Mouse (Mus musculus): ENCODE measurements around the gene Kpna2.
"Not testable (repeated sequence)": the region's sequence is repeated elsewhere in the genome, so short reads cannot be mapped to it uniquely, and the experiment has no call there.

Kpna2 gene

GRCm38 (mm10) chr11:106999151-106999948 lies at the start of gene Kpna2:
TSS of gene Kpna2 (minus strand) at chr11:106999541.
- peak; percentile 94 for DNase-seq (ENCODE audit: low read depth, low spot score)

- no peak for DNase-seq (ENCODE audit: low read depth, low spot score)
Observed at GRCm38 (mm10) chr11:107046766-107047620, 47.7 kb upstream of the Kpna2 start.

- DNase-seq (ENCODE audit: low read depth, low spot score), result no peak
Observed at GRCm38 (mm10) chr11:107045546-107045945, 46.2 kb upstream of the Kpna2 start.

- DNase-seq (ENCODE audit: low read depth, low spot score), result peak; percentile 61
Observed at GRCm38 (mm10) chr11:107044321-107044720, 45.0 kb upstream of the Kpna2 start.

- DNase-seq (ENCODE audit: low read depth, low spot score), result no peak
Observed at GRCm38 (mm10) chr11:107043361-107043760, 44.0 kb upstream of the Kpna2 start.

GRCm38 (mm10) chr11:107041396-107041795 lies 42.1 kb upstream of the Kpna2 start:
- no peak for DNase-seq (ENCODE audit: low read depth, low spot score)

- DNase-seq (ENCODE audit: low read depth, low spot score), result no peak
Observed at GRCm38 (mm10) chr11:107039417-107039816, 40.1 kb upstream of the Kpna2 start.

- no peak for DNase-seq (ENCODE audit: low read depth, low spot score)
Observed at GRCm38 (mm10) chr11:107034085-107034810, 34.9 kb upstream of the Kpna2 start.

GRCm38 (mm10) chr11:107031635-107032034 lies 32.3 kb upstream of the Kpna2 start:
- no peak for DNase-seq (ENCODE audit: low read depth, low spot score)

GRCm38 (mm10) chr11:107029536-107029935 lies 30.2 kb upstream of the Kpna2 start:
- no peak for DNase-seq (ENCODE audit: low read depth, low spot score)

- no peak for DNase-seq (ENCODE audit: low read depth, low spot score)
Observed at GRCm38 (mm10) chr11:107028754-107029153, 29.4 kb upstream of the Kpna2 start.

GRCm38 (mm10) chr11:107028275-107028618 lies 28.9 kb upstream of the Kpna2 start:
- DNase-seq (ENCODE audit: low read depth, low spot score), result no peak

GRCm38 (mm10) chr11:107027431-107028274 lies 28.3 kb upstream of the Kpna2 start:
- peak; percentile 80 for DNase-seq (ENCODE audit: low read depth, low spot score)

- DNase-seq (ENCODE audit: low read depth, low spot score), result no peak
Observed at GRCm38 (mm10) chr11:107026554-107027430, 27.5 kb upstream of the Kpna2 start.

GRCm38 (mm10) chr11:107025411-107026321 lies 26.3 kb upstream of the Kpna2 start, which contains the start of gene 1810010H24Rik:
TSS of gene 1810010H24Rik (plus strand) at chr11:107025681.
- DNase-seq (ENCODE audit: low read depth, low spot score), result no peak

GRCm38 (mm10) chr11:107024406-107024805 lies 25.1 kb upstream of the Kpna2 start:
- no peak for DNase-seq (ENCODE audit: low read depth, low spot score)

- no peak for DNase-seq (ENCODE audit: low read depth, low spot score)
Observed at GRCm38 (mm10) chr11:107022050-107022683, 22.8 kb upstream of the Kpna2 start.

- not testable (repeated sequence) for DNase-seq (ENCODE audit: low read depth, low spot score)
Observed at GRCm38 (mm10) chr11:107019722-107020121, 20.4 kb upstream of the Kpna2 start.

Measured in embryo, embryonic 11.5 days (tissue).